Mouse (Mus musculus): ENCODE measurements around the gene Apeh. TPM values are rescaled to one million over a fixed set of nuclear protein-coding genes. Genes with fewer than 3 reads are reported as not detected.

Gene Apeh
- polyA plus RNA-seq, 1 experiment from 2014 or later = 63.4 TPM

DNA sequence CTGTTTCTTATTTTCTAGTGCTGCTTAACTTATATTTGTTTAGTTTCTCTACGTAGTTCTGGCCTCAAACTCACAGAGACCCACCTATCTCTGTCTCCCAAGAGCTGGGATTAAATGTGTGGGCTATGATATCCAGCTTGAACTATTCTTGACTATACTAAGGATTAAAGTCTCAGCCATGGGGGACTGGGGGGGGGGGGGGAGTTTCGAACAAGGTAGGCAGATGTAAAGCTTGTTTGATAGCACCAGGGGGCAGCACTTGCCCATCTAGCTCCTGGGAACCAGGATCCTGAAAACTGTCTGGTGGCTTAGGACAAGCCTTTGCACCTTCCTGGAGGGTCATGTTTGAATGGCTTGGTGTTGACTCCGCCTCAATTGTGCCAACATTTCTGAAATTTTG, 1.1 kb upstream of the Apeh start:
- no peak; the same call in 1 of the 2 replicates for ATAC-seq (ENCODE audit: low FRiP score, low read depth)
- WGBS = 14% methylated on average over 3 of the region's 3 CpGs
- Histone ChIP-seq H3K27ac (no peak overlapping the region), H3K4me2 (replicated peaks) (peak overlapping the region; percentile 87), H3K9me3 (no peaks in the 10 kb centered on the region), H3K9ac (no peak overlapping the region; the same call in 1 of the 2 replicates), H3K4me1 (peaks cover 17% of the 10 kb centered on the region), H3K27me3 (replicated peaks) (no peaks in the 10 kb centered on the region), H3K36me3 (peaks cover 39% of the 10 kb centered on the region), H3K4me3 (no peak overlapping the region)

DNA sequence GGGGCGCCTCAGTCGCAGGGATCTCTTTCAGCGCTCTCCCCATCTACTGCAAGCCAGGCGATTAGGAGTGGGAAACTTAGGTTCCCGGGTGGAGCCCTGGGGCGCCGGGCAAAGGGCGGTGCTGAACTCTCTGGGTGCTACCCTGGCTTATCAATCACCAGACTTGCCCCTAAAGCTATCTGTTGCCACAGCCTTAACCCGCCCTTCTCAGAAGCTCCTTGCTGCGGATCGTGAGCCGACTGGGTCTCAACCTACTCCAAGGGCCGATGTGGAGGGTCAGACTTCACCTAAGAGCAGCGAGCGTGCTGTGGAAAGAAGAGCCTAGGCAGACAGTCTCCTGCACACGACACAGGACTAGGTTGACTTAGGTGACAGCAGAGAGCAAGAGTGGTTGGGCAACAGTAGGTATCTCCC, 599 bp upstream of the Apeh start:
- no peak overlapping the region for H3K27ac ChIP-seq
- WGBS = 0% methylated on average over 16 of the region's 16 CpGs
- no peaks in the 10 kb centered on the region for H3K9me3 ChIP-seq
- peaks cover 44% of the 10 kb centered on the region for H3K36me3 ChIP-seq
- peak overlapping the region; percentile 87 for H3K4me2 ChIP-seq (replicated peaks)
- no peaks in the 10 kb centered on the region for H3K27me3 ChIP-seq (replicated peaks)
- peak overlapping the region; percentile 84 for H3K4me3 ChIP-seq
- peak overlapping the region; percentile 84 for H3K9ac ChIP-seq
- ATAC-seq (ENCODE audit: low FRiP score, low read depth) = peak; percentile 42
- H3K4me1 ChIP-seq = peaks cover 17% of the 10 kb centered on the region

DNA sequence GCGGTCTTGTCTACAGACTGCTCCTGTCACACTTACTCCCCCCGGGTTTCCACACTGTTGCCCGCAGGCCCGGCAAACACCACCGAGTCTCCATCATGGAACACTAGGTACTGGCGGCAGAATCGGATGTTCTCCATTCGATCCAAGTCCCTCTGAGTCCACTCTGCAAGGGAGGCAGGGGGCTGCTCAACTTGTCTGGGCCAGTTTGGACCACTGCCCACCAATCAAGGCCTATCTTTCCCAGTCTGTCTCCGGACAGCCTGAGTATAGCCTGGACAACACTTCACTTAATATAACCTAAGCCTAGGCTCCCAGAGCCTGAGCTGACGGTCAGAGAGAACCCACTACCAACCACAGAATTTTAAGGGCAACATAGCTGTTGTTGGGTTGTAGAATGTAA, 820 bp downstream of the Apeh start:
- ATAC-seq (ENCODE audit: low FRiP score, low read depth) = no peak
- Histone ChIP-seq H3K4me2 (replicated peaks) (peak overlapping the region; percentile 87), H3K4me3 (peak overlapping the region; percentile 84), H3K4me1 (peaks cover 17% of the 10 kb centered on the region), H3K9ac (peak overlapping the region; percentile 84), H3K27me3 (replicated peaks) (no peaks in the 10 kb centered on the region), H3K27ac (no peak overlapping the region), H3K36me3 (peaks cover 44% of the 10 kb centered on the region), H3K9me3 (no peaks in the 10 kb centered on the region)
- WGBS = 82% methylated on average over 10 of the region's 10 CpGs

DNA sequence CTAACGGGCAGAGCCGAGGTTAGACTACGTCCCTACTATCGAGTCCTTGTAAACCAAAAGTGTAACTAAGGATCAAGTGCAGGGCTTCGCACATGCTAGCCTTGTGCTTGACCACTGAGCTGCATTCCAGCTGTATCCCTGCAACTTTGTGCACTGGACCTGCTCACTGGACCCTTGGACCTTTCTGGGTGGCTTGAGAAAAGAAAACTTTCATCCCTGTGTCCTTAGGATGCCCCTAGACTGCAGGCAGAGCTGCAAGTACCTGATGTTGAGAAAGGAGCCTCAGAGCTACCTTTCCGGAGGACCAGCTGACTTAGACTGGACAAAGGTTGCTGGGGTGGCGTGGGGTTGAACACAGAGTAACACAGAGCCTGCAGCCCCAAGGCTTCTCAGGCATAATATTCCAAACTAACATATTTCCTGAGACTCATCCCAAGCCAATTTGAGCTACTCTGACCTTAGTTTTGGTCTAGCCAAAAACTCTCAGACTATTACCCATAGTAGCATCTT, 3.7 kb downstream of the Apeh start:
- no peaks in the 10 kb centered on the region for H3K27me3 ChIP-seq (replicated peaks)
- H3K4me3 ChIP-seq = no peak overlapping the region
- H3K9me3 ChIP-seq = no peaks in the 10 kb centered on the region
- 95% methylated on average over 7 of the region's 7 CpGs for WGBS
- no peak overlapping the region for H3K27ac ChIP-seq
- no peak overlapping the region for H3K9ac ChIP-seq
- H3K4me2 ChIP-seq (replicated peaks) = no peak overlapping the region
- ATAC-seq (ENCODE audit: low FRiP score, low read depth) = no peak
- H3K4me1 ChIP-seq = peaks cover 17% of the 10 kb centered on the region
- peaks cover 71% of the 10 kb centered on the region for H3K36me3 ChIP-seq

DNA sequence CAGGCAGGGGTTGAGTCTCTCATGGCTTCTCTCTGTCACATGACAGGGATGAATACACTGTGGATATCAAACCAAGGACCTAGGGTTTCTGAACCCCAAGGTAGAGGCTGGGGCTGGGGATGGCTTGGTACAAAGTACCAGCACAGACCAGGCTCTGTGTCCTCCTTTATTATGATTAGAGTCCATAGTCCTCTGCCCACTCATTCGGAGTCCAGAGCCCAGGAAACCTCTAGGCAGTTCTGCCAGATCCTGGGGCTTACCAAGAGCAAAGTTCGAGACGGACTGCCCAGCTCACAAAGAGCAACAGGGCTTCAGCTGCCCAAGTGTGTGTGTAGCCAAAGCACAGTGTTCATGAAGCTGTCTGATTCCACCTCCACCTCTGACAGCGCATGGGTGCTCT, 9.1 kb downstream of the Apeh start:
- Histone ChIP-seq H3K27ac (no peak overlapping the region), H3K4me3 (no peak overlapping the region), H3K27me3 (replicated peaks) (peaks cover 38% of the 10 kb centered on the region), H3K9ac (no peak overlapping the region), H3K9me3 (no peaks in the 10 kb centered on the region), H3K4me2 (replicated peaks) (no peak overlapping the region), H3K4me1 (0 out of 2 replicates have a peak, but pooled peaks cover 8% of the 10 kb centered on the region), H3K36me3 (peaks cover 64% of the 10 kb centered on the region)
- WGBS = 98% methylated on average over 4 of the region's 4 CpGs
- no peak for ATAC-seq (ENCODE audit: low FRiP score, low read depth)

DNA sequence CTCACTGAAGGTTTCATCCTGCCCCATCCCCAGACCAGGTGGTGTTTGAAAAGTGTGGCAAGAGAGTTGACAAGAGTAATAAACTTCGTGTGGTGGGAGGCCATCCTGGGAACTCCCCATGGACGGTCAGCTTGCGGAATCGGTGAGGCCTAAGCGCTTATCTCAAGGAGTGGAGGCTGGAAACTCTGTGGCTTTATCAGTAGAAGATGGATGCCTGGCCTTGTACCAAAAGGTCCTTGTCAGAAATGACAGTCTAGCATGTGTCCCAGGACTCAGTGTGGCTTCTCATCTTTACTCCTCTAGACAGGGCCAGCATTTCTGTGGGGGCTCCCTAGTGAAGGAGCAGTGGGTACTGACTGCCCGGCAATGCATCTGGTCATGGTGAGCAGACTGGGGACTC, 10.8 kb downstream of the Apeh start:
- Histone ChIP-seq H3K4me3 (no peak overlapping the region), H3K4me2 (replicated peaks) (no peak overlapping the region), H3K27ac (no peak overlapping the region), H3K27me3 (replicated peaks) (peaks cover 38% of the 10 kb centered on the region), H3K9me3 (no peaks in the 10 kb centered on the region), H3K4me1 (peaks cover 13% of the 10 kb centered on the region), H3K36me3 (peaks cover 47% of the 10 kb centered on the region), H3K9ac (no peak overlapping the region)
- WGBS = 86% methylated on average over 6 of the region's 6 CpGs
- no peak for ATAC-seq (ENCODE audit: low FRiP score, low read depth)

DNA sequence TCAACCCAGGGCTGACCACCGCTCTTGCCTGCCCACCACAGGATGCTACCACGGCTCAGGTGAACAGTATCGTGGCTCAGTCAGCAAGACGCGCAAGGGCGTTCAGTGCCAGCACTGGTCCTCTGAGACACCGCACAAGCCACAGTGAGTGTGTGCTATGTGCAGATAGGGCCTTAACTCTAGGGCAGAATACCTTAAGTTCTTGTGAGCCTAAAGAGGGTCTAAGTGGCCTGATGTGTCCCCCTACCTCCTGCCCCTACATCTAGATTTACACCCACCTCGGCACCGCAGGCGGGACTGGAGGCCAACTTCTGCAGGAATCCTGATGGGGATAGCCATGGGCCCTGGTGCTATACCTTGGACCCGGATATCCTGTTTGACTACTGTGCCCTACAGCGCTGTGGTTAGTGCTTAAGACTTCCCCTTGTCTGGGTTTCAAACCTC, 11.4 kb downstream of the Apeh start, which contains the start of gene Rnf123:
Rnf123 (minus strand) TSS at position 359 of the 444 bp plus-strand sequence.
- peaks cover 38% of the 10 kb centered on the region for H3K27me3 ChIP-seq (replicated peaks)
- peaks cover 42% of the 10 kb centered on the region for H3K36me3 ChIP-seq
- H3K4me2 ChIP-seq (replicated peaks) = peak within 1 kb of the TSS; percentile 20
- no peak within 1 kb of the TSS for H3K9ac ChIP-seq
- no peak within 1 kb of the TSS for H3K4me3 ChIP-seq
- no peak within 1 kb of the TSS for H3K27ac ChIP-seq
- ATAC-seq (ENCODE audit: low FRiP score, low read depth) = no peak
- H3K9me3 ChIP-seq = no peaks in the 10 kb centered on the region
- peaks cover 19% of the 10 kb centered on the region for H3K4me1 ChIP-seq
- WGBS = 34% methylated on average over 12 of the region's 12 CpGs

DNA sequence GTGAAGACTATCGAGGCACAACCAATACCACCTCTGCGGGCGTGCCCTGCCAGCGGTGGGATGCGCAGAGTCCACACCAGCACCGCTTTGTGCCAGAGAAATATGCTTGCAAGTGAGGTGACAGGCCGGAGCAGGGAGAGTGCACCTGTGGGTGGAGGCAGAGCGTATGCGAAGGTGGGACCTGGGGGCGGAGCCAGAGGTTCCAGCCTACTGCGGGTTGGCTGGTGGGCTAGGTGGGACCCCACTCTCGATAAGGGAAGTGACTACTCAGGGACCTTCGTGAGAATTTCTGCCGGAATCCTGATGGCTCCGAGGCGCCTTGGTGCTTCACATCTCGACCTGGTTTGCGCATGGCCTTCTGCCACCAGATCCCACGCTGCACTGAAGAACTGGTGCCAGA, 11.9 kb downstream of the Apeh start:
- Histone ChIP-seq H3K4me2 (replicated peaks) (peak overlapping the region; percentile 20), H3K9me3 (no peaks in the 10 kb centered on the region), H3K36me3 (peaks cover 37% of the 10 kb centered on the region), H3K4me3 (no peak overlapping the region), H3K27ac (no peak overlapping the region), H3K4me1 (peaks cover 22% of the 10 kb centered on the region), H3K9ac (no peak overlapping the region), H3K27me3 (replicated peaks) (peaks cover 38% of the 10 kb centered on the region)
- WGBS = 9% methylated on average over 19 of the region's 19 CpGs
- no peak for ATAC-seq (ENCODE audit: low FRiP score, low read depth)

DNA sequence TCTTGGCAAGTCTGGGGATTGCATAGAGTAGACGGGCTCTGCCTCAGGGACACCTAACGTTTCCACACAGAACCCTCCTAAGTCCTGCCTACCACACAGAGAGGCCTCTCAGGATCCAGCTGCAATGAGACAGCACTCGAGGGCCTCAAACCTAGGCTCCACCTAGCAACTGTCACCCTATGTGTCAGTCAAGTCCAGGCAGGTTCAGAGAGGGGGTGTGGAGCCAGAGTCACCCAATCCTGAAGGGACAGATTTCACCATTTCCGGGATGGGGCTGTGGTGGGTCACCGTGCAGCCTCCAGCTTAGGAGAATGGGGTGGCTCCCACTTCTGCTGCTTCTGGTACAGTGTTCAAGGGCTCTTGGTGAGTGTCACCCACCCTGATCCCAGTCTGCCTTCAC, 14.2 kb downstream of the Apeh start, which contains the start of gene Mst1:
Mst1 (plus strand) TSS at position 269 of the 400 bp plus-strand sequence.
- Histone ChIP-seq H3K4me3 (peak within 1 kb of the TSS; percentile 87), H3K36me3 (peaks cover 13% of the 10 kb centered on the region), H3K9me3 (no peaks in the 10 kb centered on the region), H3K4me2 (replicated peaks) (peak within 1 kb of the TSS; percentile 96), H3K4me1 (peaks cover 22% of the 10 kb centered on the region), H3K9ac (peak within 1 kb of the TSS; percentile 96), H3K27ac (no peak within 1 kb of the TSS), H3K27me3 (replicated peaks) (peaks cover 38% of the 10 kb centered on the region)
- no peak for ATAC-seq (ENCODE audit: low FRiP score, low read depth)
- WGBS = 76% methylated on average over 5 of the region's 5 CpGs

DNA sequence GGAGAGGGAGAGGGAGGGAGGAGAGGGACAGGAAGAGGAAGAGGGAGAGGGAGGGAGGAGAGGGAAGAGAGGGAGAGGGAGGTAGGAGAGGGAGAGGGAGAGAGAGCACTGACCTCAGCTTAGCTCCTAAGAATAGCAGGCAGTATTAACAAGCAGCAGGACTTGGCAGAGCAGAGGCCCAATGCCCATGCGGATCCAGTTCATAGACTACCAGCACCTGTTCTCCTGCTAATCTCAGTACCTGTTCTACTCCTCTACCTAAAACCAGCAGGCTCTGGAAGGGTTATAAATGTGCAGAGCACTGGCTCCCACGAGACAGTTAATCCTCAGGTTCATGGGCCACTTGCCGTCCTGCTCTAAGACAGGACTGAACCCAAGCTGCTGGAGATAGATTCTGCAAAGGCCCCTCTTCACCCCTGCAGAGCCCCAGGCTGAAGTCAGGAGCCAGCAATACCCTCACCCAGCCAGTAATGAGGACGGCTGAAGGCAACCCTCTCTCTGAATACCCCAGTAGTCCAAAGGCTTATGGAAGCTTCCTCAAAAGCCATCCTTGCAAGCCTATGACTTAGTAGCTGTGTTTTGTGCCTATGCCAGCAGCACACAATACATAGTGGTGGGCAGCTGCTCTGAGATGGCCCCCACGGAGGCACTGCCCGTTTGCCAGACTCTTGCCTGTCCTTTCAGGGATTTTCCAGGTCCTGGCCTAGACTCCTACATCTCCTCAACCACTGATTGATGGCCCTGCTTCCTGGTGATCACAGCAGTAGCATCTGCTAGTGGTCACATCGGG, 21.1 kb downstream of the Apeh start:
- no peak overlapping the region for H3K27ac ChIP-seq
- no peak for ATAC-seq (ENCODE audit: low FRiP score, low read depth)
- H3K36me3 ChIP-seq = peaks cover 23% of the 10 kb centered on the region
- H3K4me2 ChIP-seq (replicated peaks) = no peak overlapping the region
- no peak overlapping the region for H3K4me3 ChIP-seq
- no peaks in the 10 kb centered on the region for H3K27me3 ChIP-seq (replicated peaks)
- WGBS = 67% methylated on average over 7 of the region's 7 CpGs
- H3K9me3 ChIP-seq = no peaks in the 10 kb centered on the region
- peaks cover 7% of the 10 kb centered on the region for H3K4me1 ChIP-seq
- no peak overlapping the region for H3K9ac ChIP-seq

DNA sequence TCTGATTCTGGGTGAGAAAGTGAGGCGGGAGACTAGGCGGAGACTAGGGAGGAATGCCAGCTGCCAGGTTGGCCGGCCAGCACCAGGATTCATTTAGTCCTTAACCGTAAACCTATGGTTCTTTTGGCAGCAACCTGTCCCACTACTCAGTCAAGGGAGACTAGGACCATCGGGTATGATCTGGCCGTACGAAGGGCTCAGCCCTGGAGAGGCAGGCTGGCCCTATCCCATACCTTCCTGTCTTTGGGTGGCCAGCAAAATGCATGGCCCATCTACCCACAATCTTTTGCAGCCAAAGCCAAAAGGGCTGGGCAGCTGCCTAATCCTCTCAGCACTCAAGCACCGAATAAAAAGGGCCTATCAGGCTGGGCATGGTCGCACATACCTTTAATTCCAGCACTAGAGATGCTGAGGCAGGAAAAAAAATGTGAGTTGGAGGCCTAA, 21.9 kb downstream of the Apeh start:
- Histone ChIP-seq H3K36me3 (peaks cover 23% of the 10 kb centered on the region), H3K27me3 (replicated peaks) (no peaks in the 10 kb centered on the region), H3K4me3 (no peak overlapping the region), H3K4me1 (no peaks in the 10 kb centered on the region; the same call in 1 of the 2 replicates), H3K4me2 (replicated peaks) (no peak overlapping the region), H3K9ac (no peak overlapping the region), H3K9me3 (no peaks in the 10 kb centered on the region), H3K27ac (no peak overlapping the region)
- no peak for ATAC-seq (ENCODE audit: low FRiP score, low read depth)
- WGBS = 77% methylated on average over 9 of the region's 9 CpGs

DNA sequence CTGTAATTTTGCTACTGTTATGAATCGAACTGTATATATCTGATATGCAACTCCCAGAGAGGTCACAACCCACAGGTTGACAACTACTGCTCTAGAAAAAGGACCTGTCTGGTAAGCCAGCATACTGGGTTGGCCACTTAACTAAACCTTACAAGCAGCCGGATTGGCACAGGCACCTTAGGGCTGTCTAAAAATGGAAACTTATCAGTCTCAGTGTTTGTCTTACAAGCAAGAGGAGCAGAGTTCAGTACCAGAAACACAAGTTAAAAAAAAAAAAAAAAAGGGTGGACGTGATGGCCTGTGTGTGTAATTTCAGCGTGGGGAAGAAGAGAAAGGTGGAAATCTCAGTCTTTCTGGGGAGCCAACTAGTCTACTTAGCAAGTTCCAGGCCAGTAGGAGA, 22.6 kb downstream of the Apeh start:
- Histone ChIP-seq H3K9me3 (no peaks in the 10 kb centered on the region), H3K27me3 (replicated peaks) (no peaks in the 10 kb centered on the region), H3K4me1 (no peaks in the 10 kb centered on the region), H3K4me3 (no peak overlapping the region), H3K9ac (no peak overlapping the region), H3K4me2 (replicated peaks) (no peak overlapping the region), H3K36me3 (peaks cover 25% of the 10 kb centered on the region), H3K27ac (no peak overlapping the region)
- WGBS = 82% methylated on average over 4 of the region's 4 CpGs
- no peak for ATAC-seq (ENCODE audit: low FRiP score, low read depth)

Measured in neural tube, embryonic 12.5 days (tissue).